Mouse (Mus musculus) adrenal gland, adult 2 months (tissue): ENCODE measurements at regions not wholly inside any gene's neighbourhood (a gene's known extent, or its start where the extent isn't known, plus 50 kb on each side); places are given as distances from the start of the nearest gene placed in this dataset.

ENCODE experiments used
- DNase-seq: peaks from one replicate; pipeline ENCODE4 v3.0.0; 2021

DNA sequence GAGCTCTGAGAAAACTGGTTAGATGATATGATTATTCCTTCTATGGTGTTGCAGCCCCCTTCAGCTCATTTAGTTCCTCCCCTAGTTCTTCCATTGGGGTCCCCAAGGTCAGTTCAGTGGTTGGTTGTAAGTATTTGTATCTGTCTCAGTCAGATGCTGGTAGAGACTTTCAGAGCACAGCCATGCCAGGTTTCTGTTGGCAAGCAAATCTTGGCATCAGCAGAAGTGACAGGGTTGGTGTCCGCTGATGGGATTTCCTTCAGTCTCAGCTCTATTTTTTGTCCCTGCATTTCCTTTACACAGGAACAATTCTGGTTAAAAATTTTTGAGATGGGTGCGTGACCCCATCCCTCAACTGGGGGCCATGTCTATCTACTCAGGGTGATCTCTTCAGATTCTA, 55.3 kb upstream of the Spaca1 start:
- DNase-seq = no peak

DNA sequence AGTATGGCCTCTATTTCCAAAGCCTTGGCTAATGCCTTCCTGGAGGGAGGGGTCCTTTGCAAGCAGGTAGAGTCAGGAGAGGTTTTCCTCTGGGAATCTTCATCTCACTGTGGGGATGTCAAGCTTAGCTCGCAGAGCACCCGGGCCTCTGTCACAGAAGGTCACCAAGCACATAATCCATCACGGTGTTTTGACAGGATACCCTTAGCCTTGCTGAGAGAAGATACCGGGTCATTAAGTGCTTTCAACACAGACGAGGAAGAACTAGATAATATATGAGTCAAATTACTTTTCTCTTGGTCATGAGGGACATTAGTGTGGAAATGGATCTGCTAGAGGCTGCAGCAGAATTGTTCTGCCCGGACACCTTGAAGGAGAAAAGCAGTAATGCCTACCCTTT, 64.3 kb upstream of the Spaca1 start:
- peak; percentile 13 for DNase-seq

DNA sequence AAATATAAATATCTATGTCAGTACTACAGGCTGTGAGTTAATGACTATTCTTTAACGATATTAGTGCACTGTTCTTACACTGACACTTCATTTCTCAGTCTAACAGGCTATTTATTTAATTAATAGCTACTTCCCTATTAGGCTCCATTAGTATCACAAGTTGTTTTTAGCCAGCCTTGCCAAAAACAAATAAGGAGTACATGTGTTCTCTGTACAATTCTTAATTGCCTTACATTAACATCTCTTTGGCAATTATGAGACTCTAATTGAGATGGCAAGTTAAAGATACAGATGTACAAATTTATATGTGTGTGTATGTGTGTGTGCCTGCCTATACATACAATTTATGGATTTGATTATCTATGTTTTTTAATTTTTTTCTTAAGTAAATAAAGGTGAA, 67.1 kb upstream of the Spaca1 start:
- no peak for DNase-seq

DNA sequence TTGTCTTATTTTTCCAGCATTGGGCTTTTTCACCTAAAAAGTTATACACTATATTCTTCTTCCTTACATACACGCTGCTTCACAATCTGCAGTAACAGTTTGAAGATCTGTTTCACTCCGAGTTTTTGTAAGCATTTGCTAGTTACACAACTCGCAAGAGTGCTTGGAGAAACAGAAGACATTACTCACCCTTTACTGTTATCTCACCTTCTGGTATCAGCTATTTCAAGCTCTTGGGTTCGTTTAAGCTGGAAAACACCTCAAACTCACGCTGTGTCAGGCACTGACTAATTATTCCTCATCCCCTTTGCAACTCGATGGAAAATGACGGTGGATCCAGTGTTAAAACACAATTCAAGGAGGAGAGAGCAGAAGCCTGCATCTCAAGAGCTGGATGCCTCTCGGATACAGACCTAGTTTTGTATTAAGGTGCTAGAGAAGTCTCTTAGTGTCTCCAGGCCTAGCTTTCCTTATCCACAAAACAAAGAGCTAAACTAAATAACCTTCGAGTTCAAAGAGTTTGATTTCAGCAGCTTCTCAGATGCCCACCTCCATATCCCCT, 73.0 kb upstream of the Spaca1 start:
- DNase-seq = no peak

DNA sequence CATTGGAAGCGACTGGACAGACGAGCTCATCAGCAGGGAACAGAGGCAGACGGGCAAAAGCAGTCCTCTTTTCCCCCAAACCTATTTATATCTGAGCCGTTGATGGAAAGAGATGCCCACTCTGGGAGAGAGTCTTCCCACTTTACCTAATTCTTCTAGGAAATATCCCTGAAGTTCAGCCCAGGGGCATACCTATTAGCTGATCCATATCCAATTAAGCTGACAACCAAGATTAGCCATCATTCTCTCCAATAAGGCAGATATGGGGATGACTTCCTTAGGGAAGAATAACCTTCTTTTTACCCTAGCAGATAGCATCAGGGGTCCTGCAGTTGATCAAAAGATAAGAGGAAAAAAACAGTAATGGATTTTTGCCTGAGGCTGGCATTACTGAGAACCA, 78.2 kb upstream of the Spaca1 start:
- DNase-seq = no peak

DNA sequence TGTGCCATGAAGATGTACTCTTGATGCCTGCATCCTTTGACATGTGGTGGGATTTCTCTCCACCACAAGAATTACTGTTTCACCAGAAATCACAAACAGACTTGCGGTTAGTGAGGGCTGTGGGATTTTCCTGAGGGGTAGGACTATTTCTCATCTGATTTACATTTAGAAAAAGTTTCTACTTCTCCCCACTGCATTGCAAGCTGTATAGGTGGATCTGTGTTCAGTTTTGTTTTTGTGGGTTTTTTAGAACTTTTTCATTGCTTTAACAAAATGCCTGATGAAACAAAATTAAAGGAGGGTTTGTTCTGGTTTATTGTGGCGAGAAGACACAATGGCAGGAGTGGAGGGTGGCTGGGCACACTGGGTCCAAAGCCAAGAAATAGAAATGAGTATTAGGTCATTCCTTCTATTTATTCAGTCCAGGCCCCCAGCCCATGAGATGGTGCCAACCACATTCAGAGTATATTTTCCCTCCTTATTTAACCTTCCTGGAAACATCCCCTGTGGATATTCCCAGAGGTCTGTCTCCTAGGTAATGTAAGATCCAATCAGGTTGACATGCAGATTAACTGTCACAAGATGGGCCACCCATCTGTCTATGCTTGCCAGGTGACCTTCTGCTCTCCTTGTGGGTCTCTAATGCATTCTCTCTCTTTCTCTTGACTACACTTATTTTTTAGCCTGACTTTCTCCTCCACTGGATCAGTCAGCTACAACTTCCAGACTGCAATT, 96.3 kb upstream of the Spaca1 start:
- DNase-seq = no peak

DNA sequence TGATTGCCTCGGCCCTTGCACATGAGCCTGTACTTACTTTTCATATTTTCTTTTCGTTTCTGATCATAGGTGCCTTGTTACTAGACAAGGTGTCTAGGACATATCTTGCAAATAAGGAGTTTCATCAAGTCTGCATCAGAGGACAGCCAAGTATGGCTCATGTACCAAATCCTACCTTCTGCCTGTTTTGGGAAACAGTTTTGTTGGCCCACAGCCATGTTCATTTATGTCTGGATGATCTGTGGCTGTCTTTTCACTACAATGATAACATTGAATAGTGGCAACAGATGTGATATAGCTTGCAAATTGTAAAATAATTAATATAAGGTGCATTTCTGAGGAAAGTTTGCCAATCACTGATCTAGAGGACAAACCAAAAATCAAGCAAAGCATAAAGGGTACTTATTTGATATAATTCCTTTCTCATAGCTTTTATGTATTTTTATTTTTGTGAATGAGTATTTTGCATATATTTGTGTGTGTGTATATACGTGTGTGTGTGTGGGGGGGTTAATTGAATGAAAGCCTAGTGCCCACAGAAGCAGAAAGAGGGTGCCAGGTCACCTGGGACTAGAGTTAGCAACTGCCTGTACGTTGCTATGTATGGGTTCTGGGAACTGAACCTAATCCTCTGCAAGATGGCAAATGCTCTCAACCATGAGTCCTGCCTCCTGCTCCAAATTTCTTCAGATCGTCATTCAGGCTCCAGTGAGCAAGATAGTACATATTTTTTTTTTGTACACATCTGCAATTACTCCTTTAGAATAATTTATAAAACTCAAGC, 99.2 kb upstream of the Spaca1 start:
- DNase-seq = no peak

DNA sequence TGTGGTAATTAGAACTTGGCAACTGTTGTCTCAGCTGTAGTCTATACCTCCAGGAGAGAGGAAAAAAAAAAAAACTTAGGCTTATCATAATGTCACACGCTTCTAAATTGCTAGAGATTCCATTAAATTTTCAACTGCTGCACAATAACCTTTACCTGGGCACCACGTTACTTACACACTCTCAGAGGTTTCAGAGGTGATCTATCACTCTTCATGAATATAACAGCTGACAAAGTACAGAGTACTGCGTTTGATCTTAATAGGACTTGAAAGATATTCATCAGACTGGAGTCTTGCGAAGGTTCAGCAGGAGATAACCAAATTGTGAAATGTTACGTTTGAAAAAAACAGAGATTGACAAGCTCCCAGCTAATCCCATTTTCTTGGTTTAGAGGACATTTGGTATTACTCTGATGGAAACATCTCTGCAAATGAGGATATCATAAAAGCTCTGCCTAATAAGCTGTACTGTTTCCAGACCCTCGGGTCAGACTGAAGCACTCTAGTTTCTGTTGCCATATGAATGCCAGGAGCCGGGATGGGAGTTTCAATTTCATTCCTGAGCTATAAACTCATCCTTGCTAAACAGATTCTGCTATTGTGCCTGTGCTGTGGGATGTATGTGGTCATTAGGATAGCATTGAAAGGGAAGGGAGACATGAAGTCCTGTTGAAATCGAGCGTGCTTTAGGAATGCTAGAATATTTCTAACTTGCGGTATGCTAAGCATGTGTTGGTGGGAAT, 101.8 kb upstream of the Spaca1 start:
- no peak for DNase-seq

DNA sequence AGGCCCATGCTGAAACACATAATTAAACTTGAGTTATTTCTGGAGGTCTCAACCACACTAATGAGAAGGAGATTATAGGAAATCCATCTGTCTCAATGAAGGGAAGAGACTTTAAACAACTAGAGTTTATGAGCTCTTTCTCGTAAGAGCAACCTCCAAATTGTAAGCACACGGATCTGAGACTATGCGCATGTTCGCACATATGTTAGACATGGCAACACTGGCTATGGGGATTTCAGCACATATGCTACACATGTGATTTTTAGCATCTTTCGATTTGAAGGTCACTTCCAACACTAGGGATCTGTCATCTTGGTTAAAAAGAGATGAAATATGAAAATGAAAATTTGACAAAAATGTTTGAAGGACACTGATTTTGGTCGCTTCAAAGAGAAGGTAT, 105.5 kb upstream of the Spaca1 start:
- DNase-seq = no peak

DNA sequence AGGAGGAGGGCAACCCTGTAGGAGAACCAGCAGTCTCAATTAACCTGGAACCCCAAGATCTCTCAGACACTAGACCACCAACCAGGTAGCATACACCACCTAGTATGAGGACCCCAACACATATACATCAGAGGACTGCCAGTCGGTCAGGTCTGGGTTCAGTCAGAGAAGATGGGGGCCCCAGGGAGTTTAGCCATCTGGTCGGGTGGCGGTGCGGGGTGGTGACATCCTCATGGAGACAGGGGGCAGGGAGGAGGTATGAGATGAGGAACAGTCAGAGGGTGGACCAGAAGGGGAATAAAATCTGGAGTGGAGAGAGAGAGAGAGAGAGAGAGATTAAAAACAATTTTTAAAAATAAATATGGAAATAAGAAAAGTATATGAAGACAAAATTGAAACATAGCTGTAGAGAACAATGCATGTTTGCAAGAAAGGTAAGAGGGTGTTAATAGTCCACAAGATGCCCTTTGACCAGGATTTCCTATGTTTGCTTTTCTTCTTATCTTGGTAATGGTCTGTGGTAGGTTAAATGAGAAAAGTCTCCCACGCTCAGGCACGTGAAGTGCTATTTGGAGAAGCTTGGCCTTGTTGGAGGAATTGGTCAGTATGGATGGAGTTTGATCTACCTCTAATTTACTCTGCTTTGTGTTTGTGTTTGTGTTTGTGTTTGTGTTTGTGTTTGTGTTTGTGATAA, 108.0 kb upstream of the Spaca1 start:
- DNase-seq = no peak

DNA sequence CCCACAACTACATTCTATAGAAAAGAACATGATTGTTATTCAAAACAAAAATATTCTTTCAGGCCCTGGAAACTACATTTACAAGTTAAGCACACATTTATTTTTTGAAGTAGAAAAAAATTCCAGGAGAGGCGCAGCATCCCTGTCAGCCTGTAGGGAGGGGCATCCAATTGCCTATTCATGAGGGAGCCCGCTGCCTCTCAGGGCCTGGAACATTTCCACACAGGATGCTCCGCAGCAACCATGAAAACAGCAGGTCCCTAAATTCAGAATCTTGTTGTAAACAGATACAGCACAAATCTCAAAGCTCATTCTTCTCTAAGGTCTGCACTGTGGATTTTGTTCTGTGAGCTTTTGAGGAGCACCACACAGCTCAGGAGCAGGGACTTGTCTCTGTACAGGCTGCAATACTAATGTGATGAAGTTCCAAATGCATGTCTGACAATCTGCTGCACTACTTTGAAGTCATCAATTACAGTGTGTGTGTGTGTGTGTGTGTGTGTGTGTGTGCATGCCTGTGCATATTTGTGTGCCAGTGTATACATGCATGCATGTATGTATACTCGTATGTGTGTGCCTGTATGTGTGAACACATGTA, 121.4 kb upstream of the Spaca1 start:
- DNase-seq = no peak

DNA sequence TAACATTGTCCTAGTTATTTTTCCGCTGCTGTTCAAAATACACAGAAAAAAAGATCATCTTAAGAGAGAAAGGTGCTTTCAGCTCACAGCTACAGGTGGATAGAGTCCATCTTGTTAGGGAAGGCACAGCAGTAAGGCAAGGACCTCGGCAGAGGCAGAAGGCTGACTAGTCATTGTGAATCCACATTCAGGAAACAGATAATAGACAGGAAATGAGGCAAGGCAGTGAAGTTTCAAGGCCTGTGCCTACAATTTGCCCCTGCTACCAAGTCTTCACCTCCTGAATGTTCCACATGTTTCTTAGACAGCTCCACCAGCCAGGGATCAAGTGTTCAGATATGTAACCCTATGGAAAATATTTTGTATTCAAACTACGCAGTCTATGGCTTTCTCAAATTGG, 122.0 kb upstream of the Spaca1 start:
- DNase-seq = no peak

DNA sequence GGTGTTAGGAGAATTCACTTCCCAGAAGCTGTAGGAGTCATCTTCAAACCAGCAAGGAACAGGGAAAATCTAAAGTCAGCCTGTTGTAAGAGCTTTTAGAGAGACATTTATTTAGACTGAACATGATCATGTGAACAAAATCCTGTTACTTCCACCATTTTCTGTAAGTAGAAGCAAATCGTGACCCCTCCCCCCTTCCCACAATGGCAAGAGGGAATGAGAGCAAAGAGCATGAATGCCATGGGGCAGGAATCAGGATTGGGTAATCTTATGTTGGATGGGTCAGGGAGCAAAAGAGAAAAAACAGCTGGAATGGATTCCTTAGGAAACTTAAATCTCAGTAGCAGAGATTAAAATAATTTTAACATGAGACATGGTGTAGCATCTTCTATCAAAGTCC, 127.4 kb upstream of the Spaca1 start:
- DNase-seq = peak; percentile 3

DNA sequence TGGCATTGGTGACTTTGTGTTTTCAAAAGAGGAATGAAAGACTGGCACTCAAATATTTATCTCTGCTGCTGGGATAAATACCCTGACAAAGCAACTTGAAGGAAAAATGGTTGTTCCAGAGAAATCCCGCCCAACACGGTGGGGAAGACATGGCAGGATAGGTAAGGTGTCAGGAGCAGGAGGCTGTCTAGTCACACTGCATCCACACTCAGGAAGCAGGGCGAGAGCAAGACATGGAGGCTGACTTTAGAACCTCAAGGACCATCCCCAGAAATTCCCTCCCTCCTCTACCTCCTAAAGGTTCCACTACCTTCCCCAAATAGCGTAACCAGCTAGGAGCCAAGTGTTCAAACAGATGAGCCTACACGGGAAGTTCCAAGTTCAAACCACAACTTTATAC, 136.5 kb upstream of the Spaca1 start:
- no peak for DNase-seq

DNA sequence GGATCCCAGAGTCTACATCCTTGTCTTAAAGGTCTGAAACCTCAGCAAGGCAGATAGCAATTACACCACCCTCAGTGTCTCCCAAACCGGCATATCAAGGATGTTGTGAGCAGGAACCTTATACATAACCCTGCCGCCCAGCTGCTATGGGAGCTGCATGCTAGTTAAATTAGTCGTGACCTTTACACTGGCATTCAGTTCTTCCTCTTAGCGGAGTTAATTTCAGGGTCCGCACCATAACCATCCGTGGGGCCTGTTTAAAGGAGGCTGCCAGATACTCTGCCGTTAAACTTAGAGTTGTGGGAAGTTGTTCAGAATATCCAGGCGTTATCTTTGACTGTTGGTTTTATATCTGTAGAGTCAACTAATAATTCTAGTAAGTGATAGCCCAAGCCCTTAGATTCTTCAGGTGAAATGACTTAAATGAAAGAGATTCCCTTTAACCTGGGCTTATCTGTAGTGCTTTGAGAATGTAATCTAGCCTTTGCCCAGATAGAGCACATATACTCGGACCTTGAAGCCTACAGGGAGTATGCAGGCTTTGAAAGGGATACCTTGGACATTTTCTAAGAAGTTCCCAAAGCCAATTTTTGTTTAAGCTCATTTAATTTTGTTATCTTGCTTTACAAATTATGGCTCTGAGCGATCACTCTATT, 153.3 kb upstream of the Spaca1 start:
- DNase-seq = no peak

DNA sequence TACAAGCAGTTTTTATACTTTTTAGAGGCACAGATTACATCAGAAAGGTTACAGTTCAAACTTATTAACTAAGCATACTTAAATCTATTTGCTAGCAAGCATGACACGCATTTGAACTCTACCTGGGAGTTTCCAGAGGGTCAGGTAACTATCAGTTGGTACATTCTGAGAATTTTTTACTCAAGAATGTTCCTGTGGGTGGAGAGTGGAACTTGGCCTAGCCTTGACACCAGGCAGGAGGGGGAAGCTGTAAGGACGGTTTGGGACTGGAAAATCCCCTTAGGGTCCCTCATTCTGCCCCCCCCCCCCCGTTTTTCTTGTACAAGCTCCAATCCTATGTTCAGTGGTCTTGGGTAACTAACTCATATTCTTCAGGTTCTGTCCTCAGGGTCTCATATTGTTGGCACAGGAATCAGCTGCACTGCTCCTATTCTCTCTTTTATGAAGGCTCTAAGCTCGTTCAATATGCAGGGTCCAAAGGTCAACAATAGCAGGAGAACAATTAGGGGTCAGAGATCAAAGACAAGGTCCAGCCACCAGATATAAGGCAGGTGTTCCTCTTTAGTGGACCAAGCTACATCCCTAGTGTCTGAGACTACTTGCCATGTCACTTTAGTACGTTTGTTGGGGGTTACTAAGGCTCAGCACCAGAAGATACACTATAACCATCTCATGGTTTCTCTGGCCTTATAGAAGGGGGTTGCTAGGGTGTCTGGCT, 159.3 kb upstream of the Spaca1 start:
- DNase-seq = no peak

DNA sequence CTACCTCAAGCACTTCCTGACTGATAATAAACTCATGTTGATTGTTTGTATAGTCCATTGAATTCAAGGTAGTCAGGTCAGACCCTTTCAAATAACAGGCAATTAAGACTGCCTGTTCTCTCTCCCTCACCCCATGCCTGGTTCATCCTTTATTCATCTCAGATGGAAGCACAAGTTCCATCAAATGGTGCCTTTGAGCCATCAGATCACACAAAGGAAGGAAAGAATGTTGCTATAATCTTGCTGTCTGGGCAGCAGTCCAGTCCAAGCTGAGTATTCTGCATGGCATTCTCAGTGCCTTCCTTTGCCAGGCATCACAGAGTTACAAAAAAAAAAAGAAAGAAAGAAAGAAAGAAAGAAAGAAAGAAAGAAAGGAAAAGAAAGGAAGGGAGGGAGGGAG, 163.7 kb upstream of the Spaca1 start:
- DNase-seq = no peak

DNA sequence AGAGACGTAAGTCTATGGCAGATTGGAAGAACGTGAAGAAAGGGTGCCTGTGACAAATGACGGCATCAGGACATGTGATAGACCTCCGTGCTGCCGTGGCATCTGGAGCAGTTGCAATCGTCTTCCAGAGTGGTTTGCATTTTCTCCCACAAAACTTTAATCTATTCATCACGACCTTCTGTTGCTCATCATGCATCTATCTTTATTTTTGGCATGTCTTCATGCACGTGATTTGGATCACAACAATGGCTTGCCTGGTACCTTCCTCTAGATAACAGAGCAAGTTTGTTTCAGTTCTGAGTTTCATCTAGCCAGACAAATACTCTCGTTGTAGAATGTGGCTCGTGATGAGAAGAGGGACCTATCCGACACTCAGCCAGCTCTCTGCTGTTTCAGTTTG, 164.4 kb upstream of the Spaca1 start:
- no peak for DNase-seq

DNA sequence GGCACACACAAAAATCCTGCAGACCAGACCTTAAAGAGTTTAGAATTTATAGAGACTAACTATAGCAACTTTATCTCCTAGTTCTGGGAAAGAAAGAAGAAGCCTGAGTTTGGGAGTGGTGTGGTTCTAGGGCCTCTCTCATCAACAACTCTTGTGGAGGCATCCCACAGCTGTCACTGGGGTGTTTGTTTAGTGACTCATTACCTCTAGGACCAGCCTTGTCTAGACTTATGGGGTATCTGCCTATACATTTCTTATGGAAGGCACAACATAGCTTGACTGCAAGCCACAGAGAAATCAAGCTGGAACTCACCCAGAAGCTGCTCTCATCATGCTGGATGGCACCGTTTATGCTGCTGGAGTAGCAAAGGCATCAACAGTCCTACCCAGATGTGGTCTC, 171.9 kb upstream of the Spaca1 start:
- no peak for DNase-seq

DNA sequence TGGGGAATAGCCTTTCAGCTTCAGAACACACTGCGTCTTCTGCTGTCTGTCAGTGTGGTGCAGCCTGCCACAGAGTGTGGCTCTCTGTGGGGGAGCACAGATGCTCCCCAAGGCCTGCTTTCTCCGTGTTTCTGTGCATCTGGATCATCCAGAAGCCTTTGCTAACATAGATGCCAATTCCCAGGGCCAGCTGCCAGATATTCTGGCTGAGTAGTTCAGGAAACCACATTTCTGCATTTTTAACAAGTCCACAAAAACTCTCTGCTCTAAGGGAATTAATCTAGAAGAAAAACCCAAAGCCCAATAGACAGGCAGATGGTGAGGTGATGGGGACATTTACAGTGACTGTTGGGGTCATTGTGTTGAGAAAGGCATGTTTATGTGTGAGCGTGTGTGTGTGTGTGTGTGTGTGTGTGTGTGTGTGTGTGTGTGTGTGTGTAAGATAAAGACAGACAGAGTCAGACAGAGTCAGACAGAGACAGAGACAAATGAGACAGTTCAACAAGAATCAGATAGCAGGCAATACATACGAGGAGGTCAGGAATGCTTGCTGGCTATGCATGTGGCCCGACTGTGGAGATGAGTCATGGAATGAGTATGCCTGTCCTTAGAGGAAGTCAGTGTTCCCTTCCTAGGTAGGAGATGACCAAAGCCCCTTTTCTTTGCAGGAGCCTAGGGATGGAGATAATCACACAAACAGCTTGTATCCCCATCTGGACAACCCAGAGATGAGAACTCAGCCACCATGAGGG, 176.3 kb upstream of the Spaca1 start:
- peak; percentile 11 for DNase-seq
